8 mouse cellular contexts compared by ENCODE assay signal in genomic region chr1:172532551-172532950, GRCm38 (mm10). TPM values are rescaled to one million over a fixed set of nuclear protein-coding genes. Genes with fewer than 3 reads are reported as not detected.
A peak's percentile ranks its signal among the peaks of the same experiment; 100 is the strongest.
DNase-seq lines count a peak whose midpoint lies in the region; ATAC-seq and TF ChIP-seq lines count a peak whose summit lies in the region.

No protein-coding gene starts in this region.

- ATAC-seq in forebrain, embryonic 11.5 days (replicated peaks; ENCODE audit: low FRiP score), result peak; percentile 62
- peak; percentile 74; the same call in 1 of the 2 replicates for ATAC-seq in kidney, embryonic 16.5 days (ENCODE audit: low FRiP score, low TSS enrichment)
- peak; percentile 80 for ATAC-seq in midbrain, embryonic 11.5 days (ENCODE audit: low FRiP score)
- ATAC-seq in activated CD4-positive, CD25-positive, alpha-beta regulatory T cell, adult 4 months, result no peak

- no peak overlapping the region for H3K27ac ChIP-seq in thymus, adult 2 months (ENCODE audit: control insufficient read depth, insufficient read depth, low read length)
- H3K27ac ChIP-seq in forebrain, embryonic 11.5 days (ENCODE audit: low read depth, low read length), result no peak overlapping the region
- H3K27ac ChIP-seq in kidney, embryonic 16.5 days (ENCODE audit: low read length), result no peak overlapping the region
- H3K27ac ChIP-seq in midbrain, embryonic 11.5 days (ENCODE audit: low read depth, low read length), result no peak overlapping the region

- H3K27me3 ChIP-seq in thymus, adult 2 months (ENCODE audit: control insufficient read depth, insufficient read depth, low read length), result no peaks in the 10 kb centered on the region; the same call in 1 of the 2 replicates
- no peaks in the 10 kb centered on the region for H3K27me3 ChIP-seq in forebrain, embryonic 11.5 days (ENCODE audit: control insufficient read depth, insufficient read depth, low read length)
- H3K27me3 ChIP-seq in kidney, embryonic 16.5 days (ENCODE audit: insufficient read depth, low read length), result peaks cover 1% of the 10 kb centered on the region; the same call in 1 of the 2 replicates
- H3K27me3 ChIP-seq in midbrain, embryonic 11.5 days (ENCODE audit: control insufficient read depth, insufficient read depth, low read length), result peaks cover 9% of the 10 kb centered on the region; the same call in 1 of the 2 replicates

- H3K4me3 ChIP-seq in thymus, adult 2 months (ENCODE audit: control insufficient read depth, insufficient read depth, low read length), result no peak overlapping the region
- H3K4me3 ChIP-seq in forebrain, embryonic 11.5 days (ENCODE audit: low read depth, low read length), result peak overlapping the region; percentile 16
- H3K4me3 ChIP-seq in kidney, embryonic 16.5 days (ENCODE audit: low read length), result peak overlapping the region; percentile 40
- H3K4me3 ChIP-seq in midbrain, embryonic 11.5 days (ENCODE audit: low read depth, low read length), result peak overlapping the region; percentile 23

- peak; percentile 39 for DNase-seq in thymus, postnatal 4 days
- DNase-seq in thymus, adult 2 months, result no peak
- peak; percentile 73 for DNase-seq in forebrain, embryonic 11.5 days (ENCODE audit: low spot score)
- DNase-seq in midbrain, embryonic 11.5 days (ENCODE audit: low spot score, missing footprints), result peak; percentile 93
- DNase-seq in right cerebral cortex, postnatal 36 days (ENCODE audit: low spot score in 2 of 2), result no peak
- no peak for DNase-seq in left cerebral cortex, adult 8-10 months (ENCODE audit: low spot score in 2 of 2)

- H3K36me3 ChIP-seq in thymus, adult 2 months (ENCODE audit: control insufficient read depth, insufficient read depth, low read length), result no peaks in the 10 kb centered on the region
- no peaks in the 10 kb centered on the region for H3K36me3 ChIP-seq in forebrain, embryonic 11.5 days (ENCODE audit: control insufficient read depth, insufficient read depth, low read length)
- no peaks in the 10 kb centered on the region for H3K36me3 ChIP-seq in kidney, embryonic 16.5 days (ENCODE audit: insufficient read depth, low read length)
- no peaks in the 10 kb centered on the region for H3K36me3 ChIP-seq in midbrain, embryonic 11.5 days (ENCODE audit: control insufficient read depth, insufficient read depth, low read length)

- no peak for TF ChIP-seq CTCF in thymus, adult 2 months (IDR thresholded peaks at IDR 0.05; ENCODE audit: borderline replicate concordance, control insufficient read depth, extremely low read depth, insufficient read depth, low read length, poor library complexity)

- H3K4me1 ChIP-seq in thymus, adult 2 months (replicated peaks; ENCODE audit: control insufficient read depth, insufficient read depth, low read length), result no peaks in the 10 kb centered on the region
- H3K4me1 ChIP-seq in forebrain, embryonic 11.5 days (replicated peaks; ENCODE audit: control insufficient read depth, insufficient read depth, low read length), result peaks cover 3% of the 10 kb centered on the region; the same call in 1 of the 2 replicates
- peaks cover 16% of the 10 kb centered on the region for H3K4me1 ChIP-seq in kidney, embryonic 16.5 days (ENCODE audit: insufficient read depth, low read length)
- H3K4me1 ChIP-seq in midbrain, embryonic 11.5 days (ENCODE audit: control insufficient read depth, insufficient read depth, low read length), result peaks cover 12% of the 10 kb centered on the region

- no peak for TF ChIP-seq POLR2A in thymus, adult 2 months (IDR thresholded peaks at IDR 0.05; ENCODE audit: control insufficient read depth, extremely low read depth, insufficient read depth, low read length, poor library complexity)

- no peaks in the 10 kb centered on the region for H3K9me3 ChIP-seq in forebrain, embryonic 11.5 days (ENCODE audit: control insufficient read depth, low read length)
- H3K9me3 ChIP-seq in kidney, embryonic 16.5 days (ENCODE audit: low read length), result no peaks in the 10 kb centered on the region
- H3K9me3 ChIP-seq in midbrain, embryonic 11.5 days (ENCODE audit: control insufficient read depth, low read length), result no peaks in the 10 kb centered on the region

- peak overlapping the region; percentile 51 for H3K4me2 ChIP-seq in forebrain, embryonic 11.5 days (ENCODE audit: low read depth, low read length, severe bottlenecking)
- H3K4me2 ChIP-seq in kidney, embryonic 16.5 days (replicated peaks; ENCODE audit: low read depth, low read length), result peak overlapping the region; percentile 58
- H3K4me2 ChIP-seq in midbrain, embryonic 11.5 days, result peak overlapping the region; percentile 51

- 62% methylated on average over 13 of the region's 13 CpGs for WGBS in thymus, adult 2 months
- WGBS in forebrain, embryonic 11.5 days, result 2% methylated on average over 13 of the region's 13 CpGs
- 2% methylated on average over 13 of the region's 13 CpGs for WGBS in kidney, embryonic 16.5 days
- WGBS in midbrain, embryonic 11.5 days, result 3% methylated on average over 13 of the region's 13 CpGs

- 0 out of 2 replicates have a peak overlapping the region, but pooled peaks have one; percentile 21 for H3K9ac ChIP-seq in forebrain, embryonic 11.5 days (ENCODE audit: low read length)
- H3K9ac ChIP-seq in kidney, embryonic 16.5 days (replicated peaks; ENCODE audit: low read length), result peak overlapping the region; percentile 53
- H3K9ac ChIP-seq in midbrain, embryonic 11.5 days (ENCODE audit: low read length), result peak overlapping the region; percentile 55

RNA-seq across cellular contexts. Expression of gene Cfap45, which starts 11.9 kb away (rescaled TPM):
- 0.15 and 0.56 TPM in 2 replicates for polyA plus RNA-seq in thymus, adult 2 months (2012; rRNA removed)
- polyA plus RNA-seq in forebrain, embryonic 11.5 days (2014; fragmentation: Nextera tagmentation; extraction: Ambion mirVana), result 1.2 and 1.3 TPM in 2 replicates
- polyA plus RNA-seq in kidney, embryonic 16.5 days (2015; fragmentation: Nextera tagmentation; extraction: Ambion mirVana), result 1.9 and 2.5 TPM in 2 replicates
- polyA plus RNA-seq in midbrain, embryonic 11.5 days (2014; fragmentation: Nextera tagmentation; extraction: Ambion mirVana), result 1.0 and 1.1 TPM in 2 replicates
- 1 to 10 TPM; 3.7 to 4.7 (median 4.1) TPM for total RNA-seq in left cerebral cortex, adult 8-10 months (2022)
- polyA plus RNA-seq in activated CD4-positive, CD25-positive, alpha-beta regulatory T cell, adult 4 months (2017; shearing (Covaris generic)), result under 1 TPM; 0.09 to 0.75 TPM

RNA-seq across cellular contexts. Expression of gene Vsig8, which starts 23.2 kb away (rescaled TPM):
- 1.8 and 1.9 TPM in 2 replicates for polyA plus RNA-seq in thymus, adult 2 months (2012; rRNA removed)
- polyA plus RNA-seq in forebrain, embryonic 11.5 days (2014; fragmentation: Nextera tagmentation; extraction: Ambion mirVana), result 0.17 TPM in 1 of 2 replicates, not detected in the other
- polyA plus RNA-seq in kidney, embryonic 16.5 days (2015; fragmentation: Nextera tagmentation; extraction: Ambion mirVana), result 0.34 and 0.68 TPM in 2 replicates
- polyA plus RNA-seq in midbrain, embryonic 11.5 days (2014; fragmentation: Nextera tagmentation; extraction: Ambion mirVana), result 0.08 and 0.11 TPM in 2 replicates
- total RNA-seq in left cerebral cortex, adult 8-10 months (2022), result under 1 TPM; 0.32 to 0.67 (median 0.57) TPM
- polyA plus RNA-seq in activated CD4-positive, CD25-positive, alpha-beta regulatory T cell, adult 4 months (2017; shearing (Covaris generic)), result not detected

RNA-seq across cellular contexts. Expression of gene Tagln2, which starts 32.7 kb away (rescaled TPM):
- 178 and 183 TPM in 2 replicates for polyA plus RNA-seq in thymus, adult 2 months (2012; rRNA removed)
- polyA plus RNA-seq in forebrain, embryonic 11.5 days (2014; fragmentation: Nextera tagmentation; extraction: Ambion mirVana), result 38.5 and 38.6 TPM in 2 replicates
- 280 and 282 TPM in 2 replicates for polyA plus RNA-seq in kidney, embryonic 16.5 days (2015; fragmentation: Nextera tagmentation; extraction: Ambion mirVana)
- polyA plus RNA-seq in midbrain, embryonic 11.5 days (2014; fragmentation: Nextera tagmentation; extraction: Ambion mirVana), result 36.3 and 39.1 TPM in 2 replicates
- total RNA-seq in left cerebral cortex, adult 8-10 months (2022), result 10 to 100 TPM in 3 of 4 experiments, 1 to 10 TPM in 1; 9.6 to 15.4 (median 12.5) TPM
- 100 to 1,000 TPM; 319 to 387 TPM for polyA plus RNA-seq in activated CD4-positive, CD25-positive, alpha-beta regulatory T cell, adult 4 months (2017; shearing (Covaris generic))

RNA-seq across cellular contexts. Expression of gene Igsf9, which starts 51.0 kb away (rescaled TPM):
- polyA plus RNA-seq in thymus, adult 2 months (2012; rRNA removed), result 16.4 and 20.3 TPM in 2 replicates
- polyA plus RNA-seq in forebrain, embryonic 11.5 days (2014; fragmentation: Nextera tagmentation; extraction: Ambion mirVana), result 83.2 and 94.4 TPM in 2 replicates
- 45.7 and 58.1 TPM in 2 replicates for polyA plus RNA-seq in kidney, embryonic 16.5 days (2015; fragmentation: Nextera tagmentation; extraction: Ambion mirVana)
- 48.8 and 49.7 TPM in 2 replicates for polyA plus RNA-seq in midbrain, embryonic 11.5 days (2014; fragmentation: Nextera tagmentation; extraction: Ambion mirVana)
- total RNA-seq in left cerebral cortex, adult 8-10 months (2022), result 1 to 10 TPM; 5.2 to 9.1 (median 7.9) TPM
- polyA plus RNA-seq in activated CD4-positive, CD25-positive, alpha-beta regulatory T cell, adult 4 months (2017; shearing (Covaris generic)), result not detected

RNA-seq across cellular contexts. Expression of gene Slamf9, which starts 57.4 kb away (rescaled TPM):
- 4.3 and 7.3 TPM in 2 replicates for polyA plus RNA-seq in thymus, adult 2 months (2012; rRNA removed)
- 0.27 and 0.28 TPM in 2 replicates for polyA plus RNA-seq in forebrain, embryonic 11.5 days (2014; fragmentation: Nextera tagmentation; extraction: Ambion mirVana)
- 1.0 and 1.7 TPM in 2 replicates for polyA plus RNA-seq in kidney, embryonic 16.5 days (2015; fragmentation: Nextera tagmentation; extraction: Ambion mirVana)
- polyA plus RNA-seq in midbrain, embryonic 11.5 days (2014; fragmentation: Nextera tagmentation; extraction: Ambion mirVana), result 0.12 and 0.23 TPM in 2 replicates
- 1 to 10 TPM in 3 of 4 experiments, under 1 TPM in 1; 0.27 to 5.6 (median 3.3) TPM for total RNA-seq in left cerebral cortex, adult 8-10 months (2022)
- polyA plus RNA-seq in activated CD4-positive, CD25-positive, alpha-beta regulatory T cell, adult 4 months (2017; shearing (Covaris generic)), result under 1 TPM in 1 of 2 experiments, not detected in 1; 0.25 TPM

Comparison
In these comparisons a context has a peak if more than half of its experiments do, and no peak if none do; other contexts are left out.
1. DNase-seq: peak in thymus, postnatal 4 days (single experiment), forebrain, embryonic 11.5 days (single experiment) and midbrain, embryonic 11.5 days (single experiment); none in thymus, adult 2 months (single experiment), right cerebral cortex, postnatal 36 days (0 of 2) and left cerebral cortex, adult 8-10 months (0 of 2).
2. Peak in every context shown above with its lines, with median percentiles within 50 percentile points of each other: H3K4me2 ChIP-seq and H3K9ac ChIP-seq.